ENCODE assay signal across 12 mouse cellular contexts in the genomic region with DNA sequence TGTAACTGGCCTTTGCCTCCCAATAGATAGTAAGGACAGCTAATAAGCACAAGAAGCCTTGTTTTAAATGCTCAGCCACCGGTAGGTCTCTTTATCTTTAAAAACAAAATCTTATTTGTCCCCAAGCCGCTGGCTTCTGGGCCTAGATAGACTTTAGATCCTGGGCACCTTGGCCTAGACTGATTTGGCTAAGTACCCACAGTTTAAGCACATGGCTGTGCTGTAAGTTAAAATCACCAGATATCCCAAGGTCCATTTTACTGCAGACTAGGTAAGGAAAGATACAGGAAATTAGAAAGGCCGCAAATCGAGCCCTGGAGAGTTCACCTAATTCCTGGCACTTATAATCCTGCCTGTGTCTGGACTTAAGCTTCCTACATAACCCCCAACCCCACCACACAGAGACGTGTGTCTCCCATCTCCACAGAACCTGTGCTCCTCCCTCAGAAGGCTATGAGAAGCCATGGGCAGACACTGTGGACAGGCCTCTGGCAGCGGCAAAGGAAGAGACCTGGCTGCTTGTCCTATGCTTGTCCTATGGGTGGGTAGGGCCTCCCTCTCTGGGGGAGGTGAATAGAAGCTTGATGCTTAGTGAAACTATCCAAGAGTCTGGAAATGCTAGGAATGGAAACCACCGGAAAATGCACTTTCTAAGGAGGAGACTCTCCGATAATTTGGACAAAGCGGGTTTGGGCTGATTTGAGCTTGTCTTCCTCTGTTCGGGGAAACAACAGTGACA. TPM values are rescaled to one million over a fixed set of nuclear protein-coding genes. Genes with fewer than 3 reads are reported as not detected.
A peak's percentile ranks its signal among the peaks of the same experiment; 100 is the strongest.
DNase-seq lines count a peak whose midpoint lies in the region; ATAC-seq and TF ChIP-seq lines count a peak whose summit lies in the region.
"Had no signal": no experiment of that assay in that cellular context is flagged by ENCODE, and none has a peak within 500 bp of the region (broad histone marks: within the 10 kb centered on the region; RNA-seq: fewer than 3 reads in every experiment).

No protein-coding gene starts in this region.

- no peak for ATAC-seq in heart, postnatal 0 days (ENCODE audit: insufficient read depth, low read depth)
- no peak for ATAC-seq in heart, embryonic 12.5 days (ENCODE audit: insufficient number of reproducible peaks, low FRiP score)
- ATAC-seq in megakaryocyte progenitor cell, adult 5-6 weeks (replicated peaks; ENCODE audit: poor library complexity) = peak; percentile 46

- peak overlapping the region; percentile 26 for H3K27ac ChIP-seq in heart, postnatal 0 days (ENCODE audit: low read depth)
- no peak overlapping the region for H3K27ac ChIP-seq in heart, embryonic 12.5 days (ENCODE audit: poor library complexity, severe bottlenecking)
- H3K27ac ChIP-seq in brown adipose tissue, adult 24 weeks (replicated peaks; ENCODE audit: low read depth, low read length) = peak overlapping the region; percentile 2
- H3K27ac ChIP-seq: heart, embryonic 10.5 days; lung, embryonic 15.5 days had no signal

- H3K36me3 ChIP-seq in heart, postnatal 0 days (replicated peaks; ENCODE audit: control insufficient read depth, insufficient read depth, low read length) = no peaks in the 10 kb centered on the region
- H3K36me3 ChIP-seq in heart, embryonic 12.5 days = no peaks in the 10 kb centered on the region
- H3K36me3 ChIP-seq: heart, embryonic 10.5 days; lung, embryonic 15.5 days had no signal

- no peak for DNase-seq in heart, postnatal 0 days (ENCODE audit: low spot score)
- peak; percentile 31 for DNase-seq in 3134 (ENCODE audit: extremely low read depth, insufficient read length, low spot score)
- no peak for DNase-seq in left cerebral cortex, adult 18-20 months (ENCODE audit: low spot score in 2 of 2)
- DNase-seq in heart, adult 18-20 months = no peak
- DNase-seq: kidney, postnatal 25 days; retina, postnatal 1 day had no signal

- H3K4me1 ChIP-seq in heart, postnatal 0 days (ENCODE audit: control insufficient read depth, insufficient read depth) = peaks cover 29% of the 10 kb centered on the region
- peaks cover 43% of the 10 kb centered on the region for H3K4me1 ChIP-seq in heart, embryonic 12.5 days (replicated peaks)
- H3K4me1 ChIP-seq in brown adipose tissue, adult 24 weeks (ENCODE audit: control insufficient read depth, insufficient read depth, insufficient read length, low read length) = peaks cover 43% of the 10 kb centered on the region

- no peak overlapping the region for H3K4me2 ChIP-seq in heart, postnatal 0 days (ENCODE audit: low read depth, low read length)
- H3K4me2 ChIP-seq in heart, embryonic 12.5 days = no peak overlapping the region

- no peak overlapping the region for H3K9ac ChIP-seq in heart, postnatal 0 days (replicated peaks; ENCODE audit: low read depth, low read length)
- no peak overlapping the region for H3K9ac ChIP-seq in heart, embryonic 12.5 days
- H3K9ac ChIP-seq: lung, embryonic 15.5 days had no signal

- H3K9me3 ChIP-seq in heart, postnatal 0 days (replicated peaks; ENCODE audit: control insufficient read depth, low read length) = no peaks in the 10 kb centered on the region
- H3K9me3 ChIP-seq in heart, embryonic 12.5 days (replicated peaks) = no peaks in the 10 kb centered on the region
- H3K9me3 ChIP-seq: heart, embryonic 10.5 days; lung, embryonic 15.5 days had no signal

- TF ChIP-seq EP300 in heart, postnatal 0 days (IDR thresholded peaks at IDR 0.05; ENCODE audit: low read depth) = no peak

- no peak overlapping the region for H3K4me3 ChIP-seq in heart, postnatal 0 days (ENCODE audit: low read depth, low read length)
- no peak overlapping the region for H3K4me3 ChIP-seq in heart, embryonic 12.5 days
- H3K4me3 ChIP-seq in brown adipose tissue, adult 24 weeks (ENCODE audit: insufficient read depth, low read depth, low read length) = no peak overlapping the region
- H3K4me3 ChIP-seq: heart, embryonic 10.5 days; lung, embryonic 15.5 days had no signal

- peaks cover 41% of the 10 kb centered on the region for H3K27me3 ChIP-seq in heart, postnatal 0 days (ENCODE audit: control insufficient read depth, insufficient read depth, low read length)
- H3K27me3 ChIP-seq in heart, embryonic 12.5 days (replicated peaks) = peaks cover 96% of the 10 kb centered on the region

- no peak for TF ChIP-seq CTCF in heart, postnatal 0 days (IDR thresholded peaks at IDR 0.05; ENCODE audit: low read depth)

- 79% methylated on average over 10 of the region's 10 CpGs for WGBS in heart, postnatal 0 days
- 42% methylated on average over 10 of the region's 10 CpGs for WGBS in heart, embryonic 12.5 days

RNA-seq across cellular contexts. Expression of gene Nfix, which starts 22.1 kb away (rescaled TPM):
- total RNA-seq in heart, postnatal 0 days (2014; rRNA removed; ENCODE audit: low replicate concordance) = 41.9 and 48.5 TPM in 2 replicates
- polyA plus RNA-seq in heart, postnatal 0 days (2015; fragmentation: Nextera tagmentation; extraction: Ambion mirVana) = 18.2 TPM in 2 replicates
- polyA plus RNA-seq in heart, embryonic 12.5 days (2016; fragmentation: Nextera tagmentation; extraction: Ambion mirVana) = 9.2 and 10.9 TPM in 2 replicates
- 74.6 and 78.4 TPM in 2 replicates for polyA plus RNA-seq in brown adipose tissue, adult 24 weeks (2012; ENCODE audit: insufficient read depth, insufficient read length, missing spikeins)
- 44.4 and 46.9 TPM in 2 replicates for total RNA-seq in megakaryocyte progenitor cell, adult 5-6 weeks (2015)
- 12.0 and 15.7 TPM in 2 replicates for total RNA-seq in megakaryocyte progenitor cell, adult 5-6 weeks (2017)
- 100 to 1,000 TPM; 291 to 300 TPM for total RNA-seq in left cerebral cortex, adult 18-20 months (2021)
- total RNA-seq in heart, adult 18-20 months (2021) = 100 to 1,000 TPM; 250 to 260 TPM

RNA-seq across cellular contexts. Expression of gene Dand5, which starts 44.6 kb away (rescaled TPM):
- 2.1 and 15.4 TPM in 2 replicates for total RNA-seq in heart, postnatal 0 days (2014; rRNA removed; ENCODE audit: low replicate concordance)
- 6.2 and 8.0 TPM in 2 replicates for polyA plus RNA-seq in heart, postnatal 0 days (2015; fragmentation: Nextera tagmentation; extraction: Ambion mirVana)
- polyA plus RNA-seq in heart, embryonic 12.5 days (2016; fragmentation: Nextera tagmentation; extraction: Ambion mirVana) = 4.6 and 6.2 TPM in 2 replicates
- polyA plus RNA-seq in brown adipose tissue, adult 24 weeks (2012; ENCODE audit: insufficient read depth, insufficient read length, missing spikeins) = 7.2 and 9.4 TPM in 2 replicates
- 2.2 and 2.4 TPM in 2 replicates for total RNA-seq in megakaryocyte progenitor cell, adult 5-6 weeks (2015)
- total RNA-seq in megakaryocyte progenitor cell, adult 5-6 weeks (2017) = 1.7 and 4.0 TPM in 2 replicates
- total RNA-seq in left cerebral cortex, adult 18-20 months (2021) = 10 to 100 TPM; 10.2 to 10.8 TPM
- total RNA-seq in heart, adult 18-20 months (2021) = 10 to 100 TPM; 10.0 to 13.2 TPM

RNA-seq across cellular contexts. Expression of gene Gadd45gip1, which starts 53.3 kb away (rescaled TPM):
- total RNA-seq in heart, postnatal 0 days (2014; rRNA removed; ENCODE audit: low replicate concordance) = 47.1 and 49.8 TPM in 2 replicates
- 48.1 and 50.0 TPM in 2 replicates for polyA plus RNA-seq in heart, postnatal 0 days (2015; fragmentation: Nextera tagmentation; extraction: Ambion mirVana)
- 50.9 and 52.1 TPM in 2 replicates for polyA plus RNA-seq in heart, embryonic 12.5 days (2016; fragmentation: Nextera tagmentation; extraction: Ambion mirVana)
- polyA plus RNA-seq in brown adipose tissue, adult 24 weeks (2012; ENCODE audit: insufficient read depth, insufficient read length, missing spikeins) = 32.2 and 37.2 TPM in 2 replicates
- total RNA-seq in megakaryocyte progenitor cell, adult 5-6 weeks (2015) = 21.4 and 21.9 TPM in 2 replicates
- total RNA-seq in megakaryocyte progenitor cell, adult 5-6 weeks (2017) = 51.2 and 57.4 TPM in 2 replicates
- 10 to 100 TPM; 26.6 to 28.5 TPM for total RNA-seq in left cerebral cortex, adult 18-20 months (2021)
- 10 to 100 TPM; 31.5 to 35.7 TPM for total RNA-seq in heart, adult 18-20 months (2021)

RNA-seq across cellular contexts. Expression of gene G430095P16Rik, which starts 55.3 kb away (rescaled TPM):
- 1.0 TPM in 1 of 2 replicates, not detected in the other for total RNA-seq in heart, postnatal 0 days (2014; rRNA removed; ENCODE audit: low replicate concordance)
- 3.0 and 3.1 TPM in 2 replicates for polyA plus RNA-seq in heart, postnatal 0 days (2015; fragmentation: Nextera tagmentation; extraction: Ambion mirVana)
- polyA plus RNA-seq in heart, embryonic 12.5 days (2016; fragmentation: Nextera tagmentation; extraction: Ambion mirVana) = 5.4 and 6.9 TPM in 2 replicates
- 1.9 TPM in 1 of 2 replicates, not detected in the other for polyA plus RNA-seq in brown adipose tissue, adult 24 weeks (2012; ENCODE audit: insufficient read depth, insufficient read length, missing spikeins)
- 12.2 and 15.2 TPM in 2 replicates for total RNA-seq in megakaryocyte progenitor cell, adult 5-6 weeks (2015)
- total RNA-seq in megakaryocyte progenitor cell, adult 5-6 weeks (2017) = 3.7 and 8.5 TPM in 2 replicates
- not detected for total RNA-seq in left cerebral cortex, adult 18-20 months (2021)
- total RNA-seq in heart, adult 18-20 months (2021) = under 1 TPM; 0.40 to 0.69 TPM
- total RNA-seq: left cerebral cortex, postnatal 36 days had no signal
